Mouse (Mus musculus): ENCODE measurements around the gene Prelp. TPM values are rescaled to one million over a fixed set of nuclear protein-coding genes. Genes with fewer than 3 reads are reported as not detected.

The Prelp gene
- total and polyA plus RNA-seq, 3 experiments: not detected

DNA sequence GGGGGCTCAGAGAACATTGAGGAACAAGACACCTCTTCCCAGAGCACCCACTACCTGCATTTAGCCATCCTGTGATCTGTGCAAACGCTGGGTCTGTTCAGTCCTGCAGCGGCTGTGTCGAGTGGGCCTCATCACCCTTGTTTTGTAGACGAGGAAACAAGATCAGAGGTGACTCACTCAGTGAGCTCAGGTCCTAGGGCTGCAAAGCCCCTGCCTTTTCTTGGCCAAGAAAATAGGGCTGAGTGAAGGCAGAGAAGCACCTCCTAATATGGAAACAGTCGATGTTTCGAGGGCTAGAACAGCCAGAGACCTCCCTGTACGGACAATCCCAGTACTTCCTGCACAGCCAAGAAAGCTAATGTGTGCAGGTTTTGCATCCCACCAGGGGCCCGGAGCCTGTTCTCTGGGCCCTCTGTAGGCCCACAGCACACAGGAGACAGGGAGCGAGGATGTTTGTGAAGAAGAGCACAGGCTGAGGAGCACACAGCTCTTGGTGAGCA is 22.1 kb downstream of the Prelp start:
- Histone ChIP-seq H3K79me2 (ENCODE audit: control insufficient read depth, insufficient read depth, low read length, poor library complexity) (no peaks in the 10 kb centered on the region), H3K4me1 (ENCODE audit: control insufficient read depth in 1 of 2, insufficient read depth in 2 of 2, low read length in 2 of 2) (peaks cover 8 to 27% of the 10 kb centered on the region in 2 experiments; a peak in 3 of 4 replicates), H3K4me3 (ENCODE audit: control insufficient read depth in 1 of 2, insufficient read depth in 1 of 2, low read depth in 2 of 2, low read length in 2 of 2) (no peak overlapping the region), H3K27me3 (ENCODE audit: control insufficient read depth in 1 of 2, insufficient read depth in 2 of 2, low read length in 2 of 2) (no peaks in the 10 kb centered on the region), H3K9ac (ENCODE audit: control insufficient read depth, low read depth, low read length, poor library complexity, severe bottlenecking) (no peak overlapping the region), H3K9me3 (replicated peaks; ENCODE audit: insufficient read depth, low read length) (no peaks in the 10 kb centered on the region), H3K36me3 (ENCODE audit: control insufficient read depth in 1 of 2, insufficient read depth in 2 of 2, low read length in 2 of 2) (peaks cover 0 to 16% of the 10 kb centered on the region in 2 experiments; a peak in 2 of 4 replicates), H3K27ac (ENCODE audit: control insufficient read depth, low read depth, low read length) (no peak overlapping the region)
- TF ChIP-seq MAX (IDR thresholded peaks at IDR 0.05; ENCODE audit: low read length): no peak
- TF ChIP-seq MAZ (IDR thresholded peaks at IDR 0.05; ENCODE audit: low read depth, low read length): no peak
- TF ChIP-seq CHD1 (IDR thresholded peaks at IDR 0.05; ENCODE audit: low read depth, low read length): no peak
- no peak for TF ChIP-seq NRF1 (IDR thresholded peaks at IDR 0.05; ENCODE audit: insufficient read depth, low read depth, low read length, poor library complexity, severe bottlenecking)
- no peak for TF ChIP-seq BHLHE40 (IDR thresholded peaks at IDR 0.05; ENCODE audit: borderline replicate concordance, low read depth, low read length)
- no peak for TF ChIP-seq TBP (IDR thresholded peaks at IDR 0.05; ENCODE audit: low read depth, low read length)
- no peak for TF ChIP-seq NELFE (IDR thresholded peaks at IDR 0.05; ENCODE audit: low read depth, low read length)
- no peak for TF ChIP-seq ETS1 (IDR thresholded peaks at IDR 0.05; ENCODE audit: low read depth, low read length)
- no peak for TF ChIP-seq POLR2AphosphoS2 (IDR thresholded peaks at IDR 0.05; ENCODE audit: low read length)
- no peak for TF ChIP-seq MEF2A (IDR thresholded peaks at IDR 0.05; ENCODE audit: extremely low read depth, insufficient replicate concordance, low read depth, low read length, poor library complexity, severe bottlenecking)
- TF ChIP-seq USF1 (IDR thresholded peaks at IDR 0.05; ENCODE audit: low read depth, low read length): no peak
- TF ChIP-seq TCF12 (IDR thresholded peaks at IDR 0.05; ENCODE audit: low read depth, low read length): no peak
- no peak for DNase-seq (ENCODE audit: low read depth, low spot score)

- H3K9me3 ChIP-seq (replicated peaks; ENCODE audit: insufficient read depth, low read length): no peaks in the 10 kb centered on the region
- H3K27ac ChIP-seq (ENCODE audit: control insufficient read depth, low read depth, low read length): no peak overlapping the region
- no peak overlapping the region for H3K4me3 ChIP-seq (ENCODE audit: control insufficient read depth in 1 of 2, insufficient read depth in 1 of 2, low read depth in 2 of 2, low read length in 2 of 2)
- H3K4me1 ChIP-seq (ENCODE audit: control insufficient read depth in 1 of 2, insufficient read depth in 2 of 2, low read length in 2 of 2): peaks cover 8 to 36% of the 10 kb centered on the region in 2 experiments; a peak in 3 of 4 replicates
- no peak for DNase-seq (ENCODE audit: low read depth, low spot score)
- no peak overlapping the region for H3K9ac ChIP-seq (ENCODE audit: control insufficient read depth, low read depth, low read length, poor library complexity, severe bottlenecking)
- no peak for TF ChIP-seq MAX (IDR thresholded peaks at IDR 0.05; ENCODE audit: low read length)
- 0 out of 2 replicates have a peak, but pooled peaks have one; percentile 31 for TF ChIP-seq MAZ (IDR thresholded peaks at IDR 0.05; ENCODE audit: low read depth, low read length)
- peaks cover 0 to 20% of the 10 kb centered on the region in 2 experiments; a peak in 2 of 4 replicates for H3K36me3 ChIP-seq (ENCODE audit: control insufficient read depth in 1 of 2, insufficient read depth in 2 of 2, low read length in 2 of 2)
- no peaks in the 10 kb centered on the region for H3K27me3 ChIP-seq (ENCODE audit: control insufficient read depth in 1 of 2, insufficient read depth in 2 of 2, low read length in 2 of 2)
- no peaks in the 10 kb centered on the region for H3K79me2 ChIP-seq (ENCODE audit: control insufficient read depth, insufficient read depth, low read length, poor library complexity)
Measured at GRCm38 (mm10) chr1:133897293-133897692, 23.9 kb downstream of the Prelp start.

DNA sequence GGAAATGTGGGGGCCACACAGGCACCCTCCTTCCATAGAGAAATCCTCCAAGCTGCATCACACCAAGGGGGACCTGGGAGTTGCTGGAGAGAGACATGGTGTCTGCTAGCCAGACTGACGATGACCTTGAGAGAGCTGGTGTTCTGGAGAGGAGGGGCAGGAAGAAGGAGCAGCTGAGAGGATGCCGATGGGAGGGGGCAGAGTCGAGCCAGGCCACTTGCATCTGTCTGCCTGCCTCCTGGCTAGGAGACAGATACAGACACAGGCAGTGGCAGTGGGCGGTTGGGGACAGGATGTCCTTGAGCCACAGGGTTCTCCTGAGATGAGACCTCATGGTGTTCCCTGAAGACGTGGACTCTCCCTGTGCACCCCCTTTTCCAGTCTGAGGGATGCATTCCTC is 29.7 kb downstream of the Prelp start:
- Histone ChIP-seq H3K4me1 (ENCODE audit: control insufficient read depth in 1 of 2, insufficient read depth in 2 of 2, low read length in 2 of 2) (peaks cover 11 to 68% of the 10 kb centered on the region in 2 experiments; a peak in 3 of 4 replicates), H3K9me3 (replicated peaks; ENCODE audit: insufficient read depth, low read length) (no peaks in the 10 kb centered on the region), H3K36me3 (ENCODE audit: control insufficient read depth in 1 of 2, insufficient read depth in 2 of 2, low read length in 2 of 2) (peaks cover 0 to 30% of the 10 kb centered on the region in 2 experiments; a peak in 2 of 4 replicates), H3K4me3 (ENCODE audit: control insufficient read depth in 1 of 2, insufficient read depth in 1 of 2, low read depth in 2 of 2, low read length in 2 of 2) (no peak overlapping the region), H3K79me2 (ENCODE audit: control insufficient read depth, insufficient read depth, low read length, poor library complexity) (no peaks in the 10 kb centered on the region), H3K9ac (ENCODE audit: control insufficient read depth, low read depth, low read length, poor library complexity, severe bottlenecking) (no peak overlapping the region), H3K27me3 (ENCODE audit: control insufficient read depth in 1 of 2, insufficient read depth in 2 of 2, low read length in 2 of 2) (no peaks in the 10 kb centered on the region), H3K27ac (ENCODE audit: control insufficient read depth, low read depth, low read length) (no peak overlapping the region)
- no peak for DNase-seq (ENCODE audit: low read depth, low spot score)
- TF ChIP-seq MXI1 (IDR thresholded peaks at IDR 0.05; ENCODE audit: low read depth, low read length): no peak
- no peak for TF ChIP-seq MAZ (IDR thresholded peaks at IDR 0.05; ENCODE audit: low read depth, low read length)
- TF ChIP-seq UBTF (IDR thresholded peaks at IDR 0.05; ENCODE audit: borderline replicate concordance, insufficient read depth, low read depth, low read length): no peak
- TF ChIP-seq USF2 (IDR thresholded peaks at IDR 0.05; ENCODE audit: borderline replicate concordance in 1 of 2, insufficient read depth in 1 of 2, low read depth in 1 of 2, low read length in 2 of 2): no peak
- TF ChIP-seq MYB (IDR thresholded peaks at IDR 0.05; ENCODE audit: low read depth, low read length): no peak
- no peak for TF ChIP-seq NRF1 (IDR thresholded peaks at IDR 0.05; ENCODE audit: insufficient read depth, low read depth, low read length, poor library complexity, severe bottlenecking)
- TF ChIP-seq JUND (IDR thresholded peaks at IDR 0.05; ENCODE audit: low read depth, low read length): no peak
- no peak for TF ChIP-seq ELF1 (IDR thresholded peaks at IDR 0.05; ENCODE audit: low read depth, low read length)
- TF ChIP-seq GABPA (IDR thresholded peaks at IDR 0.05; ENCODE audit: low read depth, low read length): no peak

Data from MEL (cell line).